Mouse (Mus musculus) limb, embryonic 13.5 days (tissue): ENCODE measurements around the gene Hes1. TPM values are rescaled to one million over a fixed set of nuclear protein-coding genes. Genes with fewer than 3 reads are reported as not detected.

Experiments used
- ATAC-seq: fragments of 200-750 bp; cut with Nextera tagmentation; 2 replicates; pipeline ENCODE4 v1.8.0; 2017; ENCODE audit warnings: low read depth, moderate number of reproducible peaks, moderate TSS enrichment; ENCODE audit not compliant: low FRiP score
- H3K27ac ChIP-seq: fragments of 300-500 bp; sonication (generic); 2 replicates; pipeline ENCODE4 v1.5.1; 2015; ENCODE audit warnings: inconsistent platforms, mild to moderate bottlenecking, moderate library complexity
- H3K27me3 ChIP-seq: fragments of 300-500 bp; sonication (generic); 2 replicates; pipeline ENCODE4 v1.6.1; 2015; ENCODE audit warnings: mild to moderate bottlenecking, inconsistent platforms
- H3K36me3 ChIP-seq: fragments of 300-500 bp; sonication (generic); 2 replicates; pipeline ENCODE4 v1.6.1; 2015; ENCODE audit warnings: inconsistent platforms, mild to moderate bottlenecking, moderate library complexity
- H3K4me1 ChIP-seq: fragments of 300-500 bp; sonication (generic); 2 replicates; pipeline ENCODE4 v1.6.1; 2015; ENCODE audit warnings: inconsistent platforms
- H3K4me2 ChIP-seq: fragments of 300-500 bp; sonication (generic); replicated peaks from 2 replicates; pipeline ENCODE4 v1.6.1; 2015; ENCODE audit warnings: inconsistent platforms, mild to moderate bottlenecking, moderate library complexity
- H3K4me3 ChIP-seq: fragments of 300-500 bp; sonication (generic); 2 replicates; pipeline ENCODE4 v1.5.1; 2015; ENCODE audit warnings: moderate library complexity, mild to moderate bottlenecking, inconsistent platforms
- H3K9ac ChIP-seq: fragments of 300-500 bp; sonication (generic); 2 replicates; pipeline ENCODE4 v1.6.1; 2015; ENCODE audit warnings: mild to moderate bottlenecking, inconsistent platforms
- H3K9me3 ChIP-seq: fragments of 300-500 bp; sonication (generic); 2 replicates; pipeline ENCODE4 v1.6.1; 2016; ENCODE audit warnings: inconsistent platforms
- WGBS: fragments of 180-500 bp; shearing (Covaris S2); methylation state at CpG from one replicate; pipeline ENCODE4 v1.1.7; 2015; 5-methylcytosine and 5-hydroxymethylcytosine counted together
- polyA plus RNA-seq: library from polyadenylated mRNA; unstranded; fragments of >200 nt; fragmentation: Nextera tagmentation; extraction: Ambion mirVana; gene quantifications from 2 replicates; pipeline ENCODE4 v1.2.1, GENCODE M21; 2015

The Hes1 gene
- polyA plus RNA-seq, 1 experiment from 2014 or later: 50.2 TPM

GRCm38 (mm10) chr16:30054541-30054940 is 9.6 kb upstream of the Hes1 start:
- no peak for ATAC-seq
- WGBS: 71% methylated on average over 4 of the region's 4 CpGs

GRCm38 (mm10) chr16:30055361-30055889 is 8.8 kb upstream of the Hes1 start:
- Histone ChIP-seq H3K27me3 (peaks cover 13% of the 10 kb centered on the region; the same call in 1 of the 2 replicates), H3K4me1 (peaks cover 56% of the 10 kb centered on the region), H3K4me3 (no peak overlapping the region), H3K27ac (no peak overlapping the region), H3K4me2 (no peak overlapping the region), H3K36me3 (no peaks in the 10 kb centered on the region), H3K9ac (no peak overlapping the region), H3K9me3 (no peaks in the 10 kb centered on the region)
- 21% methylated on average over 10 of the region's 10 CpGs for WGBS
- ATAC-seq: no peak

More at GRCm38 (mm10) chr16:30054541-30054940, 9.6 kb upstream of the Hes1 start:
- H3K9ac ChIP-seq: no peak overlapping the region
- H3K27ac ChIP-seq: no peak overlapping the region
- no peak overlapping the region for H3K4me2 ChIP-seq
- H3K36me3 ChIP-seq: no peaks in the 10 kb centered on the region
- H3K4me1 ChIP-seq: peaks cover 47% of the 10 kb centered on the region
- H3K9me3 ChIP-seq: no peaks in the 10 kb centered on the region
- H3K27me3 ChIP-seq: peaks cover 11% of the 10 kb centered on the region; the same call in 1 of the 2 replicates
- H3K4me3 ChIP-seq: no peak overlapping the region

GRCm38 (mm10) chr16:30055927-30056326 is 8.3 kb upstream of the Hes1 start:
- Histone ChIP-seq H3K4me2 (no peak overlapping the region), H3K36me3 (no peaks in the 10 kb centered on the region), H3K27me3 (peaks cover 16% of the 10 kb centered on the region; the same call in 1 of the 2 replicates), H3K27ac (no peak overlapping the region), H3K9ac (no peak overlapping the region), H3K4me1 (peaks cover 61% of the 10 kb centered on the region), H3K4me3 (no peak overlapping the region), H3K9me3 (no peaks in the 10 kb centered on the region)
- no peak for ATAC-seq
- WGBS: 63% methylated on average over 7 of the region's 7 CpGs

GRCm38 (mm10) chr16:30056906-30057305 is 7.3 kb upstream of the Hes1 start:
- no peak overlapping the region for H3K9ac ChIP-seq
- peaks cover 71% of the 10 kb centered on the region for H3K4me1 ChIP-seq
- no peak overlapping the region for H3K4me2 ChIP-seq
- no peak for ATAC-seq
- 89% methylated on average over 2 of the region's 2 CpGs for WGBS
- no peaks in the 10 kb centered on the region for H3K9me3 ChIP-seq
- H3K36me3 ChIP-seq: no peaks in the 10 kb centered on the region
- no peak overlapping the region for H3K4me3 ChIP-seq
- H3K27ac ChIP-seq: peak overlapping the region; percentile 6; the same call in 1 of the 2 replicates
- peaks cover 19% of the 10 kb centered on the region; the same call in 1 of the 2 replicates for H3K27me3 ChIP-seq

GRCm38 (mm10) chr16:30058974-30059717 is 5.0 kb upstream of the Hes1 start:
- no peak for ATAC-seq
- Histone ChIP-seq H3K9me3 (no peaks in the 10 kb centered on the region), H3K4me2 (peak overlapping the region; percentile 45), H3K27ac (peak overlapping the region; percentile 58; the same call in 1 of the 2 replicates), H3K4me1 (peaks cover 74% of the 10 kb centered on the region), H3K9ac (no peak overlapping the region), H3K4me3 (no peak overlapping the region), H3K27me3 (peaks cover 20% of the 10 kb centered on the region; the same call in 1 of the 2 replicates), H3K36me3 (no peaks in the 10 kb centered on the region)
- 9% methylated on average over 9 of the region's 9 CpGs for WGBS

GRCm38 (mm10) chr16:30060412-30060811 is 3.8 kb upstream of the Hes1 start:
- Histone ChIP-seq H3K4me2 (peak overlapping the region; percentile 27; the same call in 1 of the 2 replicates), H3K4me3 (no peak overlapping the region), H3K27ac (peak overlapping the region; percentile 58; the same call in 1 of the 2 replicates), H3K4me1 (peaks cover 73% of the 10 kb centered on the region), H3K27me3 (peaks cover 16% of the 10 kb centered on the region; the same call in 1 of the 2 replicates), H3K36me3 (no peaks in the 10 kb centered on the region), H3K9ac (no peak overlapping the region), H3K9me3 (no peaks in the 10 kb centered on the region)
- no peak for ATAC-seq
- 9% methylated on average over 8 of the region's 8 CpGs for WGBS

- no peak for ATAC-seq
- Histone ChIP-seq H3K27me3 (peaks cover 16% of the 10 kb centered on the region; the same call in 1 of the 2 replicates), H3K36me3 (peaks cover 5% of the 10 kb centered on the region), H3K9me3 (no peaks in the 10 kb centered on the region), H3K4me3 (peak overlapping the region; percentile 78), H3K4me2 (peak overlapping the region; percentile 89), H3K9ac (peak overlapping the region; percentile 89), H3K4me1 (peaks cover 56% of the 10 kb centered on the region), H3K27ac (peak overlapping the region; percentile 97)
- WGBS: 22% methylated on average over 12 of the region's 12 CpGs
Observed at GRCm38 (mm10) chr16:30062242-30063030, 1.7 kb upstream of the Hes1 start.

- Histone ChIP-seq H3K9me3 (no peaks in the 10 kb centered on the region), H3K27ac (peak overlapping the region; percentile 97), H3K36me3 (peaks cover 5% of the 10 kb centered on the region), H3K4me1 (peaks cover 57% of the 10 kb centered on the region), H3K4me3 (peak overlapping the region; percentile 78), H3K27me3 (peaks cover 16% of the 10 kb centered on the region; the same call in 1 of the 2 replicates), H3K9ac (peak overlapping the region; percentile 89), H3K4me2 (peak overlapping the region; percentile 89)
- peak; percentile 2 for ATAC-seq
- under 1% methylated on average over 61 of the region's 82 CpGs for WGBS
Observed at GRCm38 (mm10) chr16:30063121-30063881, 883 bp upstream of the Hes1 start.

- peaks cover 5% of the 10 kb centered on the region for H3K36me3 ChIP-seq
- WGBS: under 1% methylated on average over 8 of the region's 8 CpGs
- peaks cover 16% of the 10 kb centered on the region; the same call in 1 of the 2 replicates for H3K27me3 ChIP-seq
- peak overlapping the region; percentile 97 for H3K27ac ChIP-seq
- peak overlapping the region; percentile 89 for H3K4me2 ChIP-seq
- peak overlapping the region; percentile 78 for H3K4me3 ChIP-seq
- peak overlapping the region; percentile 89; the same call in 1 of the 2 replicates for H3K9ac ChIP-seq
- H3K4me1 ChIP-seq: peaks cover 57% of the 10 kb centered on the region
- ATAC-seq: no peak
- no peaks in the 10 kb centered on the region for H3K9me3 ChIP-seq
Observed at GRCm38 (mm10) chr16:30064613-30065012, 429 bp downstream of the Hes1 start.

GRCm38 (mm10) chr16:30065077-30065476 is 893 bp downstream of the Hes1 start:
- peak overlapping the region; percentile 98; the same call in 1 of the 2 replicates for H3K27ac ChIP-seq
- H3K4me2 ChIP-seq: peak overlapping the region; percentile 89
- peaks cover 5% of the 10 kb centered on the region for H3K36me3 ChIP-seq
- peaks cover 16% of the 10 kb centered on the region; the same call in 1 of the 2 replicates for H3K27me3 ChIP-seq
- no peaks in the 10 kb centered on the region for H3K9me3 ChIP-seq
- H3K9ac ChIP-seq: peak overlapping the region; percentile 86; the same call in 1 of the 2 replicates
- H3K4me3 ChIP-seq: peak overlapping the region; percentile 78
- H3K4me1 ChIP-seq: peaks cover 57% of the 10 kb centered on the region
- ATAC-seq: peak; percentile 60
- under 1% methylated on average over 21 of the region's 21 CpGs for WGBS

- peak overlapping the region; percentile 78 for H3K4me3 ChIP-seq
- peaks cover 14% of the 10 kb centered on the region; the same call in 1 of the 2 replicates for H3K27me3 ChIP-seq
- H3K9ac ChIP-seq: peak overlapping the region; percentile 86
- under 1% methylated on average over 21 of the region's 21 CpGs for WGBS
- peak overlapping the region; percentile 89 for H3K4me2 ChIP-seq
- H3K4me1 ChIP-seq: peaks cover 55% of the 10 kb centered on the region
- H3K9me3 ChIP-seq: no peaks in the 10 kb centered on the region
- no peak for ATAC-seq
- peak overlapping the region; percentile 98 for H3K27ac ChIP-seq
- peaks cover 5% of the 10 kb centered on the region for H3K36me3 ChIP-seq
Observed at GRCm38 (mm10) chr16:30065537-30066183, 1.5 kb downstream of the Hes1 start.
